Mouse (Mus musculus): ENCODE measurements around the gene Ankrd6.

DNA sequence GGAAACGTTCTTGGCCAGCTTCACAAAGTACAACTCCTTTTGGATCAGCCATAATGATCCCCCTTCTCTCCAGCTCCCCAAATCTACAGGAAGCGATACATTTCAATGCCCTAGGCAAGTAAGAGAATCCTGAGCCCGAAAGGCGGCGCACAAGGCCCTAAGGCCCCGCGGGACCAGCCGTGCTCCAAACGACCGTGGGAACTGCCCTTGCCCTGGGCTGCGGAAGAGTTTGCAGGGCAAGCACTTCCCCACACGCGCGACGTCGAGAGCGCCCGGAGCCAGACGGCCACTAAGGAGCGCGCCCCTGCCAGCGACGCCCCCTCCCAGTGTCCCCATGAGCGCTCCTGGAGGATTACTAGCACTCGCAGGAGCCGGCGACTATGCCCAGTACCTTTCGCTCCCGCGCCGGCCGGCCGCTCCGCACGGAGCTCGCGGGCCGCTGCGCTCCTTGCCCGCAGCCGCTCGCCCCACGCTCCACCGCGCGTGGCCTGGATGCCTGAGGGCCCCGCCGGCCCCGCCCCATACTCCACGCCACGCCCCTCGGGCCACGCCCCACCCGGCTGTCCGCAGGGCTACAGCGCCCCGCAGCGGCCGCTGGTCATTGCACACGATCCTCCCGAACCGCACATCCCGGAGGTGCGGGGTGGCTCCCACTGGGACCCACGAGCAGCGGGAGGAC, at the start of gene Ankrd6:
- TF ChIP-seq SMC3 (IDR thresholded peaks at IDR 0.05; ENCODE audit: low read depth, low read length) (peak; percentile 66), POLR2A (IDR thresholded peaks at IDR 0.05; ENCODE audit: control insufficient read depth in 1 of 2, insufficient read depth in 1 of 2, low read depth in 1 of 2, low read length in 2 of 2, poor library complexity in 1 of 2) (no peak), EP300 (IDR thresholded peaks at IDR 0.05; ENCODE audit: low read depth in 1 of 2, low read length in 2 of 2) (no peak), CTCF (IDR thresholded peaks at IDR 0.05 in 2 of 3, conservative IDR thresholded peaks at IDR 0.05 in 1 of 3; ENCODE audit: control insufficient read depth in 1 of 3, insufficient read depth in 1 of 3, low read depth in 2 of 3, low read length in 3 of 3, poor library complexity in 1 of 3, severe bottlenecking in 1 of 3) (peak in 2 of 3 experiments; percentile 69 to 86; a peak in 5 of 6 replicates), ZMIZ1 (IDR thresholded peaks at IDR 0.05; ENCODE audit: low read depth, low read length) (no peak), GABPA (IDR thresholded peaks at IDR 0.05; ENCODE audit: low read depth, low read length) (no peak), POLR2AphosphoS2 (IDR thresholded peaks at IDR 0.05; ENCODE audit: low read length) (no peak), HCFC1 (IDR thresholded peaks at IDR 0.05; ENCODE audit: low read depth, low read length) (no peak), SIN3A (IDR thresholded peaks at IDR 0.05; ENCODE audit: low read length) (no peak), RCOR1 (IDR thresholded peaks at IDR 0.05; ENCODE audit: low read depth, low read length) (no peak), UBTF (IDR thresholded peaks at IDR 0.05; ENCODE audit: borderline replicate concordance, insufficient read depth, low read depth, low read length) (no peak), MEF2A (IDR thresholded peaks at IDR 0.05; ENCODE audit: extremely low read depth, insufficient replicate concordance, low read depth, low read length, poor library complexity, severe bottlenecking) (no peak), ZNF384 (IDR thresholded peaks at IDR 0.05; ENCODE audit: low read depth, low read length) (no peak)
